Mouse (Mus musculus) adrenal gland, postnatal 14 days (tissue): ENCODE data around the gene Gm10118. TPM values are rescaled to one million over a fixed set of nuclear protein-coding genes. Genes with fewer than 3 reads are reported as not detected.

Experiments
- DNase-seq: peaks from one replicate; pipeline ENCODE4 v3.0.0; 2021; ENCODE audit warnings: mixed read lengths
- long read RNA-seq, 2 experiments: library from polyadenylated mRNA; stranded (forward); transcript quantifications; one replicate each; pipeline ENCODE4 v2.0.0; 2021
- total RNA-seq: library from RNA; stranded (reverse); gene quantifications from 2 replicates; pipeline ENCODE4 v1.2.3, GENCODE M21; 2021

The Gm10118 gene
- not detected in 2 replicates for total RNA-seq
- long read RNA-seq, experiment 1, result 0 reads
- long read RNA-seq, experiment 2, result 0 reads

DNA sequence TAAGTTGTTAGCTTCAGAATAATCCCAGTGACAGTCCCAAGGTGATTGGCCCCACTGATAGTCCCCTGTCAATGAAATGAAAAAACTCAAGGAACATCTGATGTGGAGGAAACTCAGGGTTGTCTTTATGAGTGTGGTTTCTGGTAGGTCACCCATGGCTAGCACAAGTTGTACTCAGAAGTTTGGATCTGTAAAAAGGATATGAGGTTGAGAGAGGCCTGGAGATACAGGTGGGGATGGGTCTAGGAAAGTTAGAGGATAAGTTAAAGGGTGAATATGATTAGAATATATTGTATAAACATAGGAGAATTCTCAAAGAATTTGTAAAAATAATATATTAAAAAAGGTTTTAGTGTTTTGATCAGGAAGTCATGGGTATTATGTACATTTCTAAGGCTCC, at the start of gene Gm10118:
Gene Gm10118, minus strand, starts transcription at position 101 of the 400 bp plus-strand sequence.
- no peak for DNase-seq

DNA sequence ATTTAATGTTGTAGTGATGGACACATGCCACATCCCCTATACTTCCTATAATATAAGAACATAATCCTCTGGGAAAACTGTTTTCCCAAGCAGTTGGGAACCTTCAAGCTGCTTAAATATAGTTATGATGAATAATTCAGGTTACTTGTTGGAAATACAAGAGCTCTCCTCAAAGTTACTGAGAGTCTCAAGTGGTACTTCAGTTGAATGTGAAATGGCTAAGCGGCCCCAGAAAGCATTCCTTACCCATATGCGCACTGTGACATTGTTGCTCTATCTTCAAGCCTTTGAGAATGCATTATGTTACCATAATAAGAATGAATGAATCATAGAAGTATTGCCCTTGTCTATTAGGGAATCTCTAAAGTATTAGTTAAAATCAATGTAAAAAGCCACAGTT, 45.1 kb upstream of the Gm10118 start:
- no peak for DNase-seq

DNA sequence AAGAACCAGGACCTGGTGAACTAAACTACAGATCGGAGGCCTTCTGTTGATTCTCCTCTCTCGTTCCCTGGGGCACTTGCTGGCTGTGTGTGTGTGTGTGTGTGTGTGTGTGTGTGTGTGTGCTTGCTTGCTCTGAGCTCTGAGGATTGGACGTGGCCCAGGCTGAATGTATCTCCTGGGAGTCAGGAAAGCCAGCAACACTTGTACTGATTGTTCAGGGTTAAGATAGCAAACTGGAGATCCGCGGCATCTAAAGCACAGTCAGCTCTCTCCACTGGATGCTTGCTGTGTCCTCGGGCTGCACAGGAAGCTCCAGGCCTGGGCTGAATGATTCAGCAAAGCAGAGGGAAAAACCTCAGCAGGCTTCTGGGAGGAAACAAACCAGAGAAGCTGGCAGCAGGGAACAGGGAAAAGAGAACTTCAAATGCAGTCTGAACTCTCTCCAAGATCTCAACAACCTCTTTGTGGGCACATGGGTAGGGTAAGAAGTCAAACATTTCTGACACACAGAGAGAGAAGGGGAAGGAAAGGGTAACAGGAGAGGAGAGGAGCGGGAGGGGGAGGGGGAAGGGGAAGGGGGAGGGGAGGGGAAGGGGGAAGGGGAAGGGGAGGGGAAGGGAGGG, 27.2 kb upstream of the Gm10118 start:
- peak; percentile 32 for DNase-seq

DNA sequence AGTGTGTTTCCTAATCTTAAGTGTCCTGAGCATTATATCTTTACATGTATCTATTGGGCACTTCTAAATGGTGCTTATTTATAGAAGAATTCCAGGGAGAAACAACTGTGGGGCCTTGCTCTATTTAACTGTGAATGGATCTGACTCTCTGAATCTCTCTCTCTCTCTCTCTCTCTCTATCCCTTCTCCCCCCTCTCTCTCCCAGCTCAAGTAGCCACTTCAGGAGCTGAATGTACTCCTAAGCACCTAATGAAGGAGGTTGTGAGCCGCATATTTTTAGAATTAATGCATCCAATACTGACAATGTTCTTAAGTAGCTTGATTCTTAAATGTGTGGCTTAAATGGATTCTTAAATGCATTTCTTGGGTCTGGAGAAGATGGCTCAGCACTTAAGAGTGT, 24.2 kb upstream of the Gm10118 start:
- no peak for DNase-seq

DNA sequence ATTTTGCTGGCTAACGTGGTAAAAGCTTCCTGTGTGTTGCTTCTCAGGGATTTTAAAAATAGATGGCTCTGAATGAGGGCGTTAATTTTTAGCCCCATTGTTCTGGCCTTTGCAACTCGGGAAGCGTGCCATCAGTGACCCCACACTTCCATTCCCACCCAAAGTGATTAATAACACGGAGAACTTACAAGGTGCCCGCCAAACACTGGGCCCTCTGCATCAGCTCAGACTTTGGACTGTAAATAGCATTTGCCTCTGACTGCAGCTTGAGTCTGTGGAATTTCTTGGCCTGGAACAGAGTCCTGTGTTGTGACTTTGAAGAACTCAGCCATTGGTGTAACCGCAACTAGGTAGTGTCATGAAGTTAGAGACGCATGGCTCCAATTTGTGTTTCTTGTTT, 23.6 kb upstream of the Gm10118 start:
- peak; percentile 5 for DNase-seq

DNA sequence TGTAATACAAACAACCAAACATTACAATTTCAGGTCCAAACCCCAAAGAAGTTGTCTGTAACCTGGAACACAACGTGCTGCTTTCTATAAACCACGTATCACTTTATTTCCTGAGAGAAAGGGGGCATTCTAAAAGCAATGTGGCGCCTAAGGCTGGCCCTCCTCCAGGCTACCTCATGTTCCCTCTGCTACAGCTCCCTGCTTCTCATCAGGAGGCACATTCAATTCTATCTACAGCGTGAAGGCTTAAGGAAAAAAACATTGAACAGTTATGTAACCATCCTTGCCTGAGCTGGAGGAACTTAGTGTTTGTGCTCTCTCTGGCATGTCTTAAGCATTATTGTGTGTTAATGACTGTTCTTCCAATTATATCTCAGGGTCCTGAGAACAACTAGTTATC, 20.0 kb upstream of the Gm10118 start:
- no peak for DNase-seq

DNA sequence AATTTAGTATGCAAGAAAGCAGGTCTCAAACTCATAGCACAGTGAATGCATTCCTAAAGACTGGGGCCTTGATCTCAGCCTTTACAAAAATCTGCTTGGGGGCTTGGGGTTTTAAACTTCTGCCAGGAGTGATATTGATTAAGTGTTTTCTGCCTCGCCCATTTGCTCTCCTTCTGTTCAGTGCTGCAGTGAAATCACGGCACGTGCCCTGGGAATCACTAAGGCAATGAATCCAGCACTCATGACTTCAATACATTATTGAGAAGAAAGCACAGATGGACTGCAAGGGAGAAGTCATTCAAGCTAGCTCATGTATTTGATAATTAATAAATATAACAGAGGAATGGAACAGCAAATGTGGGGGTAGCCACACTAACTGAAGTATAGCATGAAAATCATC, 18.3 kb upstream of the Gm10118 start:
- DNase-seq, result no peak

DNA sequence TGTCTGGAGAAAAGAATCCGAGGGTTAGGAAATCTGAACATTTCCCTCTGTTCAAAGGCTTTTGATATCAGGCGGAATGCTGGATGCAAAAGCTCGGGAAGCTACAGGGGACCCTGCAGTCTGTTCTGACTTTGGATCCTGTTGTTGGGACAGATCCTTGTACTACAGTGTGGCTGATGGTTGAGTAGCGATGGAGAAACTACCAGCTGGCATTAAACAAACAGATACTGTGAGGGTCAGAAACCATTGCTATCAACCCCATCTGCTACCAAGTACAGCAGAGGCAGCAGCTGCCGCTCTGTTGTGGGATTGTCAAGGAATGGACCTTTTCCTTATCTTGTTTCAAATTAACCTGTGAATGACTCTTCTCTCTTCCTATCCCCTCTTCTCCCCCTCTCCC, 6.7 kb upstream of the Gm10118 start:
- DNase-seq, result no peak

DNA sequence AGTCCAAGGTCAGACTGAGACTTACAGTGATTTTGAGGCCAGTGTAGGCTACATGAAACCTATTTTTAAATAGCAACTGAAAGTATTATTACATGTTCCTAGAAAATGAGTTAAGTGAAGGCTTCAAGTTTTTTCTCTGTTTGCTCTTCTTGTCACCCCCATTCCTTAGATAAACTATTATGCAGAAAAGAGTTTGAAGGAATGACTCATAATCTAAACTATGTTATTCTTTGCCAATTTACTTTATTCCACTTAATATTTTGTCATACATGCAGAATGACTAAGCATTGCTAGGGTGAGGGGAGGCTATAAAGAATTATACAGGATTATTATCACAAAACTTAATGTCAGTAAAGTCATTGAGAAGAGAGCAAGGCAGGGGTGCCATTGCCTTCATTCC, 18.4 kb downstream of the Gm10118 start:
- DNase-seq, result no peak

DNA sequence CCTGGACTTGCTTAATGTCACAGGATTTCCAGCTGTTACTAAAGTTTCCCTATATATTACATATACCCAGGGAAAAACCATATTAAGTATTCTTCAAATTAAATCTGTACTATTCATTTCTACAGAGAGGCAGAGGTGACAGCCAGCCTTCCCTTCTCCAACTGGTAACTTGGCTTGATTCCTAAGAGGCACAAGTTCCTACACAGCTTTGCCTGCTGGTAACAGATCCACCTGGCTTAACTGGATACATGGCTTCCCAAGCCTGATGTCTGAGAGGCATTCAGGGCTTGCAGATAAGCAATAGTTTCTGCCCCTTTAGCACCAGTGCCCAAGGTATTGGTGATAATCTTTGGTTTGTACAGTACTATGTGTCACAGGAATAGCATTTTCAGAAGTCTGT, 27.3 kb downstream of the Gm10118 start:
- DNase-seq, result no peak

DNA sequence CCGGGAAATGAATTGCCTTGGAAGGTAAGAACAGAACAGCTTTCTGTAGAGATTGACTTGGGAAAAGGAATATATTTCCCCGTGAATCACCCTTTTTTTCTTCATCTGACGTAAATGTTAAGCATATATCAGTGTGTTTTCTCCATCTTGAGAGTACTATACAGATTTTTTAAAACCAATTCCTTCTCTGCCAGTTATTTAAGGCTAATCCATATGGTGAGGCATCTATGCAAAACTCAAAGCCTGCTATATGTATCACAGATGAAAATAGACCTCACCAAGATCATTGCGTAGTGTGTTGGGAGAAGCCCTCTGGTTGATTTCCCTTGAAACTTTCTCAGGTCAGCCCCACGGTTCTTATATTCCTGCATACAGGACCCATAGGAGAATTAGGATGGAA, 32.6 kb downstream of the Gm10118 start:
- no peak for DNase-seq

DNA sequence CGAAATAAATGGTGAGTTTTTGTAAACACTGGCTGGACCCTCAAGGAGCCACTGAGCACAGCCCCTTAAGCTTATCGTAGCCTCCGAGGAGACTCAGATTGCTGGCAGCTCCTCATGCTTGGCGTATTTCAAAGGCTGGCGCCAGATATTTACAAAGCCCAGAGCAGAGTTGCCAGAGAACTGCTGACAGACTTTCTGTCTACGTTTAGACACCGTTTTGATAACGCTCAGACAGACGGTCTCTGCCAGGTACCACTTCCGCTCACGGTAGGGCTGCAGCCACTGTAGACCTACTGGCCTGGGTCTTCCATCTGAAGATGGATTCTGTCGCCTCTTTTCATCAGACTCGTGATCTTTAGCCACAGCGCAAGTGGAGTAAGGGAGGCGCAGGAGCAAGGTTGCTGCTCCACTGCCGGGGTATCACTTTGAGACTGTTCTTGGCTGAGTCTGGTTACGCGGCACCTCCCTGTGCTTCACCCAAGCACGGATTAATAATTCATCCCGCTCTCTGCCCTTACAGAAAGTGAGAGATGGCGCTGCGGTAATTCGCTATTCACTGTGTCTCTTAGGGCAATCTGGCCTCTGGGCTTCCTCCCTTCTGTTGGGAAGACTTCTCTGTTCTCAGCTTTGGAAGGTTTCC, 40.7 kb downstream of the Gm10118 start:
- DNase-seq, result no peak

DNA sequence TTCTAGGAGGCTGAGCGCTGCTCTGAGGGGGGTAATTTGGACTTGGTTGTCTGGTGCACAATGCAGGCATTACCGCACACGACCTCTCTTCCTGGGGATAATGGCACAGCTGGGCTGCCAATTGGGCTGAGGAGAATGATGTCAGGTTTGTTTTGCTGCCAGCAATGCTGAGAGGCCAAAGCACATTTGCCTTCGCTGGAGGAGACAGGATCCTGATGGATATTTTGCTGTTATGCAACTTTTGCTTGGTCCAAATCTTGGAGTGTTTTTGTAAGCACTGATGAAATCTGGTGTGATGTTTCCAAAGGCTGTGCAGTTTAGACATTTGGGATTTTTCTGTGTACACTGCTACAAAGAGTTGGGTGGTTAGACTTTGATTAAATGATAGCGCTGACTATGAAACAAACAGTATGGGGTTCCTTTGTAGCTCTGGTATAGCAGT, 46.8 kb downstream of the Gm10118 start:
- no peak for DNase-seq

Other genes with a start within 250 kb of the Gm10118 start
- gene Lrrtm3, start 162.8 kb upstream of the Gm10118 start, total RNA-seq, result 0.30 and 1.2 TPM in 2 replicates